Mouse (Mus musculus) erythroblast, embryonic 14.5 days (primary cell): ENCODE measurements around the gene Sirpb1a.

Source experiments
- GATA1 ChIP-seq: IDR thresholded peaks from 2 replicates; pipeline ENCODE4 v1.6.1; 2012; ENCODE audit warnings: low read length, inconsistent platforms, mixed read lengths
- TAL1 ChIP-seq: IDR thresholded peaks from 3 replicates; pipeline ENCODE4 v1.6.1; 2012; ENCODE audit warnings: low read length, inconsistent platforms, mixed read lengths

DNA sequence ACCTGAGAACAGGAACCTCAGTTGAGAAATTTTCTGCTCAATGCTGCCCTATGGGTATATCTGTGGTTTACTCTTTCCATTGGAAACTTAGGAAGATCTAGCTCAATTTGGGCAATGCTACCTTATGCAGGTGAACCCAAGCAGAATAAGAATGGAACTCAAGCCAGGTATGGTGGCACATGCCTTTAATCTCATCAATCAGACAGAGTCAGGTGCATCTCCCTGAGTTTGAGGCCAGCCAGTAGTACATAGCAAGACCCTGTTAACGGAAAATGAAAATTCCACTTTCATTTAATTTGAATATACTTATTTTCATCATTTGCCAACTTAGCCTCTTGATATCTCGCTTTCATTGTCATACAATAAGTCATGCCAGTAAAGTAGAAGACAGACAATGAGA is 92.1 kb downstream of the Sirpb1a start:
- TF ChIP-seq GATA1 (no peak), TAL1 (no peak)
